Mouse (Mus musculus) megakaryocyte, embryonic 14.5 days (primary cell): Measurements from ENCODE around the gene Rgma.

Experiments
- FLI1 ChIP-seq: IDR thresholded peaks from 2 replicates; pipeline ENCODE4 v1.6.1; 2012; ENCODE audit warnings: low read length, inconsistent platforms, mixed read lengths
- GATA1 ChIP-seq: IDR thresholded peaks from 3 replicates; pipeline ENCODE4 v1.6.1; 2012; ENCODE audit warnings: mixed read lengths, low read length, inconsistent platforms, borderline replicate concordance

- TF ChIP-seq GATA1 (no peak), FLI1 (no peak)
Measured at GRCm38 (mm10) chr7:73435685-73436084, 60.4 kb downstream of the Rgma start.
